Mouse (Mus musculus) kidney, adult 11 months (tissue): ENCODE data around the gene Dazap1.

Experiments used
- DNase-seq: peaks from one replicate; pipeline ENCODE4 v3.0.0; 2022

Gene Dazap1

GRCm38 (mm10) chr10:80325045-80325444, 63.8 kb downstream of the Dazap1 start:
- no peak for DNase-seq

GRCm38 (mm10) chr10:80329273-80330081, 68.2 kb downstream of the Dazap1 start, which contains the start of the genes Pcsk4 and Reep6:
TSS of gene Pcsk4 (minus strand) at chr10:80329498.
TSS of gene Reep6 (plus strand) at chr10:80329953.
- peak; percentile 99 for DNase-seq

- no peak for DNase-seq
Observed at GRCm38 (mm10) chr10:80330084-80330483, 68.8 kb downstream of the Dazap1 start.

- DNase-seq = no peak
Observed at GRCm38 (mm10) chr10:80330888-80331287, 69.6 kb downstream of the Dazap1 start.

GRCm38 (mm10) chr10:80331636-80332524, 70.6 kb downstream of the Dazap1 start:
- DNase-seq = peak; percentile 47

GRCm38 (mm10) chr10:80332525-80332989, 71.3 kb downstream of the Dazap1 start:
- no peak for DNase-seq

- DNase-seq = no peak
Observed at GRCm38 (mm10) chr10:80336263-80336662, 75.0 kb downstream of the Dazap1 start.
